Mouse (Mus musculus) ES-E14 (cell line): Measurements from ENCODE around the gene Dnajb1. TPM values are rescaled to one million over a fixed set of nuclear protein-coding genes. Genes with fewer than 3 reads are reported as not detected.
A peak's percentile ranks its signal among the peaks of the same experiment; 100 is the strongest.

Source experiments
- DNase-seq: peaks from one replicate; pipeline ENCODE4 v3.0.0-alpha.2; 2013; ENCODE audit warnings: low read depth, low spot score
- H3K27ac ChIP-seq: 2 replicates; pipeline ENCODE4 v1.5.1; 2012; ENCODE audit warnings: low read depth, mild to moderate bottlenecking, low read length, moderate library complexity, mixed read lengths; ENCODE audit not compliant: poor library complexity, insufficient read depth, severe bottlenecking
- H3K36me3 ChIP-seq: 2 replicates; pipeline ENCODE4 v1.6.1; 2012; ENCODE audit warnings: mild to moderate bottlenecking, low read length, moderate library complexity, mixed read lengths; ENCODE audit not compliant: control insufficient read depth, poor library complexity, insufficient read depth, severe bottlenecking
- H3K4me1 ChIP-seq, 2 experiments: fragments of 150-350 bp in 1 of 2; sonication (generic) in 1 of 2; 2 replicates each; pipeline ENCODE4 v1.6.1; 2012; ENCODE audit warnings: low read length in 2 of 2, mild to moderate bottlenecking in 1 of 2, mixed read lengths in 1 of 2; ENCODE audit not compliant: control insufficient read depth in 2 of 2, insufficient read depth in 2 of 2, poor library complexity in 1 of 2
- H3K4me3 ChIP-seq, 2 experiments: fragments of 150-350 bp in 1 of 2; sonication (generic) in 1 of 2; 2 replicates each; pipeline ENCODE4 v1.5.1; 2012; ENCODE audit warnings: low read length in 2 of 2, low read depth in 1 of 2, mild to moderate bottlenecking in 1 of 2, mixed read lengths in 1 of 2; ENCODE audit not compliant: insufficient read depth in 1 of 2, poor library complexity in 1 of 2, severe bottlenecking in 1 of 2
- H3K9ac ChIP-seq: 2 replicates; pipeline ENCODE4 v1.6.1; 2012; ENCODE audit warnings: low read depth, mild to moderate bottlenecking, low read length, mixed read lengths; ENCODE audit not compliant: poor library complexity, insufficient read depth, severe bottlenecking
- H3K9me3 ChIP-seq: fragments of 150-350 bp; sonication (generic); 2 replicates; pipeline ENCODE4 v1.6.1; 2012; ENCODE audit warnings: low read depth, mild to moderate bottlenecking, low read length; ENCODE audit not compliant: control insufficient read depth, insufficient read depth
- CHD2 ChIP-seq: IDR thresholded peaks from 2 replicates; pipeline ENCODE4 v1.6.1; 2014; ENCODE audit warnings: mild to moderate bottlenecking, low read depth, low read length, inconsistent platforms
- HCFC1 ChIP-seq: IDR thresholded peaks from 2 replicates; pipeline ENCODE4 v1.6.1; 2012; ENCODE audit warnings: low read length, inconsistent platforms, borderline replicate concordance; ENCODE audit not compliant: insufficient read depth
- MAFK ChIP-seq: IDR thresholded peaks from 2 replicates; pipeline ENCODE4 v1.6.1; 2014; ENCODE audit warnings: mild to moderate bottlenecking, low read depth, low read length, inconsistent platforms; ENCODE audit not compliant: insufficient read depth
- ZC3H11A ChIP-seq: IDR thresholded peaks from 2 replicates; pipeline ENCODE4 v1.6.1; 2012; ENCODE audit warnings: low read depth, mild to moderate bottlenecking, inconsistent platforms, low read length, borderline replicate concordance
- ZNF384 ChIP-seq: IDR thresholded peaks from 2 replicates; pipeline ENCODE4 v1.6.1; 2012; ENCODE audit warnings: low read depth, low read length, inconsistent platforms
- in situ Hi-C, 2 experiments: fragments of 600-800 bp; cut with MboI; formaldehyde crosslinking; loops; one replicate each; pipeline ENCODE4 v1.15.1; 2025; ENCODE audit warnings: low sequenced_read_pairs in 2 of 2, inconsistent platforms in 1 of 2; ENCODE audit not compliant: unreplicated experiment in 2 of 2
- total RNA-seq: library from RNA; depleted of rRNA; stranded (reverse); fragments of 300-350 nt; gene quantifications from 2 replicates; pipeline ENCODE4 v1.2.3, GENCODE M21; 2012

Dnajb1 gene
- total RNA-seq, 1 experiment: 30.1 TPM

GRCm38 (mm10) chr8:83622389-83622989, 14.5 kb downstream of the Dnajb1 start:
- Histone ChIP-seq H3K9me3 (no peaks in the 10 kb centered on the region), H3K36me3 (no peaks in the 10 kb centered on the region), H3K4me1 (peaks cover 0 to 2% of the 10 kb centered on the region in 2 experiments; a peak in 1 of 4 replicates), H3K4me3 (peak overlapping the region; percentile 45 to 63; a peak in 3 of 4 replicates), H3K9ac (peak overlapping the region; percentile 44; the same call in 1 of the 2 replicates), H3K27ac (no peak overlapping the region)
- DNase-seq: no peak
- in situ Hi-C loops: no loop called here
- TF ChIP-seq CHD2 (no peak), ZC3H11A (no peak), MAFK (no peak), ZNF384 (no peak), HCFC1 (no peak)

GRCm38 (mm10) chr8:83623549-83623948, 15.6 kb downstream of the Dnajb1 start:
- Histone ChIP-seq H3K36me3 (no peaks in the 10 kb centered on the region), H3K9ac (no peak overlapping the region), H3K4me3 (no peak overlapping the region), H3K27ac (no peak overlapping the region), H3K4me1 (peaks cover 0 to 2% of the 10 kb centered on the region in 2 experiments; a peak in 1 of 4 replicates), H3K9me3 (no peaks in the 10 kb centered on the region)
- no peak for TF ChIP-seq HCFC1
- TF ChIP-seq CHD2: no peak
- TF ChIP-seq ZC3H11A: no peak
- no peak for TF ChIP-seq MAFK
- TF ChIP-seq ZNF384: no peak
- no peak for DNase-seq
- in situ Hi-C loops: no loop called here

GRCm38 (mm10) chr8:83624739-83625138, 16.7 kb downstream of the Dnajb1 start:
- DNase-seq: no peak
- Histone ChIP-seq H3K27ac (no peak overlapping the region), H3K9ac (no peak overlapping the region), H3K36me3 (no peaks in the 10 kb centered on the region), H3K9me3 (no peaks in the 10 kb centered on the region), H3K4me1 (peaks cover 0 to 2% of the 10 kb centered on the region in 2 experiments; a peak in 1 of 4 replicates), H3K4me3 (no peak overlapping the region)
- TF ChIP-seq CHD2 (no peak), ZNF384 (no peak), MAFK (no peak), ZC3H11A (no peak), HCFC1 (no peak)
- in situ Hi-C loops: no loop called here

- no peaks in the 10 kb centered on the region for H3K36me3 ChIP-seq
- in situ Hi-C loops: no loop called here
- H3K9ac ChIP-seq: no peak overlapping the region
- peaks cover 0 to 2% of the 10 kb centered on the region in 2 experiments; a peak in 1 of 4 replicates for H3K4me1 ChIP-seq
- H3K27ac ChIP-seq: no peak overlapping the region
- no peak overlapping the region for H3K4me3 ChIP-seq
- H3K9me3 ChIP-seq: no peaks in the 10 kb centered on the region
- no peak for TF ChIP-seq ZNF384
- no peak for TF ChIP-seq HCFC1
- TF ChIP-seq MAFK: no peak
- DNase-seq: no peak
Observed at GRCm38 (mm10) chr8:83625676-83626299, 17.8 kb downstream of the Dnajb1 start.
